Mouse (Mus musculus): ENCODE results near the gene Zfp329. TPM values are rescaled to one million over a fixed set of nuclear protein-coding genes. Genes with fewer than 3 reads are reported as not detected.
"Not testable (repeated sequence)": the region's sequence is repeated elsewhere in the genome, so short reads cannot be mapped to it uniquely, and the experiment has no call there.

The Zfp329 gene
- 1 to 10 TPM; 3.7 to 5.6 TPM for total RNA-seq (2021)
- long read RNA-seq, experiment 1, full-length matches to known transcripts = 1 of 3 reads
- long read RNA-seq, experiment 1, partial matches to known transcripts = 0 of 3 reads
- long read RNA-seq, experiment 1, other reads (novel, unspliced or antisense) = 2 of 3 reads
- long read RNA-seq, experiment 2, partial matches to known transcripts = 1 of 1 reads
- long read RNA-seq, experiment 2, other reads (novel, unspliced or antisense) = 0 of 1 reads

DNA sequence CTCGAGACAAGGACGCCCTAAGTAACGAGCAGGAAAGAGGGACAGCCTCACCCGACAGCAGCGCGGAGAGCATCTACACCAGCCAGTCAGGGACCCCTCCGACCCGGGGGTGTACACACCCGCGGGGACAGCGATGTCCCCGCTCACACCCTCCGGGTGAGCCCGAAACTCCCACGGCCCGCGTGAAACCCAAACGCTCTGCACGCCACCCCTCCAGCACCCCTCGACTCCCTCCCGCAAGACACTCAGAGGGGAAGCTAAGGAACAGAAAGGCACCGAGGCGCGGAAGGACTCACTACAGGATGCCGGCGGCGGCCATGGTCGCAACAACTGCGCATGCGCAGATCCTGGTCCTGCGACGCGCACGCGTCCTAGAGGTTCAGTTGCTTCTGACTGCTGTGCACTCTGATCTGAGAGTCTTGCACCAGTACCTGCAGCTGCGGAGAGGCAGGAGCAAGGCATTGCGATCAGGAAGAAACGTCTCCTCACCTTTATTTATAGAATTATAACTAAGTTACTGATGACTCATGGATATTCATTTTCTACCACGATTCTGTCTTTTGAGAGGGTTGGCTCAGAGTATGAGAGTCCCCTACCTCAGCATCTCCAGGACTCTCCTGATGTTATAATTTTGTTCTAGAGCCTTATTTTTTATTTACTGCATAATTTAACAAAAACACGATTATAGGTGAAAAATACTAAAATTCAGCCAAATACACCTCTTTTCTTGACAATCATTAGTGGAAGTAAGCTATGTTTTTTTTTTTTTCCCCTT lies at the start of gene Zfp329:
Zfp329 (minus strand) TSS at position 338 of the 775 bp plus-strand sequence.
- H3K27ac ChIP-seq = peak within 1 kb of the TSS; percentile 81
- intact Hi-C loops (cut with DNase I) = no loop called here
- peak within 1 kb of the TSS; percentile 91 for H3K4me3 ChIP-seq
- no peak for TF ChIP-seq CTCF (IDR thresholded peaks at IDR 0.05)
- peak; percentile 91 for DNase-seq

DNA sequence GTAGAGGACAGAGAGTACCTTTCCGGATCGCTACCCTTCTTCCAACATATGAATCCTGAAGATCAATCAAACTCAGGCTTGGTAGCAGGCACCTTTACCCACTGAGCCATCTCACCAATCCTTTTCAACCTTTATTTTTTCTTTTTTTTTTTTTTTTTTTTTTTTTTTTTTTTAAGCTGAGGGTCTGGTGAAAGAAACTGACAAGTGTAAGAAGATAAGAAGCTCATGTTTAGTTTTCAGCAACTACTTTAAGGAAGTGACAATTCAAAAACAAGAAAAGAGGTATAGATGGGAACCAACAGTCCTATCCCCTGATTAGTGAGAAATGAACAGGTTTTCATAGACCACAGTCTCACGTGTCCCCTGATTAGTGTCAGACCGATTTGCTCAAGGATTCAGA lies 17.1 kb upstream of the Zfp329 start:
- Histone ChIP-seq H3K27ac (no peak overlapping the region), H3K4me3 (peak overlapping the region; percentile 88)
- no peak for TF ChIP-seq CTCF (IDR thresholded peaks at IDR 0.05)
- intact Hi-C loops (cut with DNase I) = loop anchor here (5.0 kb wide), 2 partner anchors 47 to 358 kb away; partner anchors contain the start of genes Zfp128 and Zfp606
- no peak for DNase-seq

DNA sequence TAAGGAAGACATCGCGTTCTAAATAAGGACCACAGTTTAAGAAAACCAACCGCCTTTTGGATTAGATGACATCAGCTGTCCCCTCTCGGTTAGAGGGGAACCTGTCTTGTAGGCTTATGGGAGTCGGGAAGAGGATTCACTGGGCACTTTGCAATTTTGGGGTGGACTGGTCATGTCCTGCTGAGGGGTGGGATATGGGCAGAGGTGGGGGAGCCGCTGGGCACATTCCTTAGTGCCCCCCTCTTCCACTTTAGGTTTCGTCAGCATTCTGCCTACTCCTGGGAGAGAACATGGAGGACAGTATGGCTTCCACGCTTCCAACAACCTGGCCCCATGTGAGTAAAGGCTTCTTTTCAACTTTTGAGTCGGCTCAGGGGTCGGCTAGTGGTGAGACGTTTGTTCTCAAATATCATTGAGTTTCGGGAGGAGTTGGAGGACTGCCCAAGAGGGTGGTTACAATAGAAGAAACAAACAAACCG lies 16.6 kb upstream of the Zfp329 start:
- DNase-seq = peak; percentile 19
- Histone ChIP-seq H3K4me3 (peak overlapping the region; percentile 88), H3K27ac (peak overlapping the region; percentile 94)
- intact Hi-C loops (cut with DNase I) = loop anchor here (5.0 kb wide), 2 partner anchors 47 to 358 kb away; partner anchors contain the start of genes Zfp128 and Zfp606
- TF ChIP-seq CTCF (IDR thresholded peaks at IDR 0.05) = no peak

DNA sequence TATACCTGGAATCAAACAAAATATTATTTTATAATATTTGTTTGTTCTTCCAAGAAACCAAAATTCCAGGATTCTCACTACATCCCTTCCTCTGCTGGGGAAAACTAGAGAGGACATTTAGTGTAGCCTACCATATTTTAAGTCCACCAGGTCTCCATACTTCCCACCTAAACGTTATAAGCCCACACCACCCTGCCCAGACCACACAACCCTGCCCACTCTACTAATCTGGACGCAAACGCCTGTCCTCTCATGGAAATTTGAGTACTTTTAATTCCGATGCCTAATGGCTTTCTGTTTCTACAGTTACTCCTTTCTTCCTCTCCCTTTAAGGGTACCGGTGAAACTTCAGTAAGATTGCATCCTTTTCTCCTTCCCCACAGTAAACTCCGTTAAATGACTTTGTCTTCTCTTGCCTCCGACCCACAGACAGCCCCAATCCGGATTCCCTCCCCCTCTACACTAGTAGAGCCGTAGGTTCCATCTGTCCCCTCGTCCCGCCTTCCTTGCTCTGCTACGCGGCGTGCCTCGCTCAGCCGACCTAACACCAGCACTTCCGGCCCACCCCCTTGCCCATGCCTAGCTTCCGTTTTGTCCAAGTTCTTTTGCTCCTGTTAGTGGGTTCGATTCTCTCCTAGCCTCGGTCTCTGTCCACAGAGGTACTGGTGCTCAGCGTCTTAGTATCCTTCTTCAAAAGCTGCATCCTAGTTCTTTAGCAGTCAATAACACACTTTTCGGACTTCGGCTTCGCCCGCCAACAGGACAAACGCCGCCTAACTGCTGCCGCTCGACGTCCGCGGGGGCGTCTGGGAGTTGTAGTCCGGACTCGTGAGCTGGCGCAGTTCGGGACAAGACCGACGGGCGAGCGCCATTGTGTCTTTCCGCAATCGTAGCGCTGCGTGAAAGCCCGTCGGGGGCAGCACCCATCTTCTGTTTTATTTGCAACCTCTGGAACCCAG lies 15.8 kb upstream of the Zfp329 start, which contains the start of gene Zfp110:
Zfp110 (plus strand) TSS at position 600 of the 959 bp plus-strand sequence.
- peak; percentile 94 for DNase-seq
- Histone ChIP-seq H3K27ac (peak within 1 kb of the TSS; percentile 94), H3K4me3 (peak within 1 kb of the TSS; percentile 88)
- TF ChIP-seq CTCF (IDR thresholded peaks at IDR 0.05) = peak; percentile 29; the same call in 1 of the 2 replicates
- intact Hi-C loops (cut with DNase I) = loop anchor here (5.0 kb wide), 2 partner anchors 48 to 357 kb away; partner anchors contain the start of genes Zfp128 and Zfp606

DNA sequence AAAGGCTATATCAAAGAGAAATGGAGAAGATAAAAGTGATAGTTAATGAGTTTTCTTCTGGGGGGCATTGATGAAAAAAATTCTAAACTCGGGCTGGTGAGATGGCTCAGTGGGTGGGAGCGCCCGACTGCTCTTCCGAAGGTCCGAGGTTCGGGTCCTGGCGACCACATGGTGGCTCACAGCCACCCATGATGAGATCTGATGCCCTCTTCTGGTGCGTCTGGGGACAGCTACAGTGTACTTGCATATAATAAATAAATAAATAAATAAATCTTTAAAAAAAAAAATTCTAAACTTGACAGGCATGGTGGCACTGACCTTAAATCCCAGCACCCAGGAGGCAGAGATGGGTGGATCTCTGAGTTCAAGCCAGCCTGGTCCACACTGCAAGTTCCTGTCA lies 3.1 kb downstream of the Zfp329 start:
- Histone ChIP-seq H3K27ac (no peak overlapping the region), H3K4me3 (no peak overlapping the region)
- TF ChIP-seq CTCF (IDR thresholded peaks at IDR 0.05) = no peak
- no peak for DNase-seq
- intact Hi-C loops (cut with DNase I) = no loop called here

DNA sequence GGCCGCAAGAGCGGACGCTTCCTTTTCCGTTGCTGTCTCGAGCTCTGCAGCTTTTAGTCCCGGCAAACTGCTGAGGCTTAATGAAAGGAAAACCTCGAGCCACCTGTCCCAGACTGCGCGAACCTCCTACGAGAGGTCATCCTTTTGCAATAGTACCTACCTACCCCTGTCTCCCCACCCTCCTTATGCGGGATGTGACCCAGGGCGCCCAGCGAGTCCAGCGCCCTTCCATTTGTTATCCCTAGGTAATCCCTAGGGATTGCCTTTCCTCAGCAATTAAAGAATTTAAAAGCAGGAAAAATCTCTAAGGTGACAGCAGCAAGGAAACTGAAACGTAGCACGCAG lies 15.0 kb downstream of the Zfp329 start:
- no peak for DNase-seq
- no peak for TF ChIP-seq CTCF (IDR thresholded peaks at IDR 0.05)
- H3K4me3 ChIP-seq = peak overlapping the region; percentile 72
- intact Hi-C loops (cut with DNase I) = no loop called here
- H3K27ac ChIP-seq = peak overlapping the region; percentile 79

DNA sequence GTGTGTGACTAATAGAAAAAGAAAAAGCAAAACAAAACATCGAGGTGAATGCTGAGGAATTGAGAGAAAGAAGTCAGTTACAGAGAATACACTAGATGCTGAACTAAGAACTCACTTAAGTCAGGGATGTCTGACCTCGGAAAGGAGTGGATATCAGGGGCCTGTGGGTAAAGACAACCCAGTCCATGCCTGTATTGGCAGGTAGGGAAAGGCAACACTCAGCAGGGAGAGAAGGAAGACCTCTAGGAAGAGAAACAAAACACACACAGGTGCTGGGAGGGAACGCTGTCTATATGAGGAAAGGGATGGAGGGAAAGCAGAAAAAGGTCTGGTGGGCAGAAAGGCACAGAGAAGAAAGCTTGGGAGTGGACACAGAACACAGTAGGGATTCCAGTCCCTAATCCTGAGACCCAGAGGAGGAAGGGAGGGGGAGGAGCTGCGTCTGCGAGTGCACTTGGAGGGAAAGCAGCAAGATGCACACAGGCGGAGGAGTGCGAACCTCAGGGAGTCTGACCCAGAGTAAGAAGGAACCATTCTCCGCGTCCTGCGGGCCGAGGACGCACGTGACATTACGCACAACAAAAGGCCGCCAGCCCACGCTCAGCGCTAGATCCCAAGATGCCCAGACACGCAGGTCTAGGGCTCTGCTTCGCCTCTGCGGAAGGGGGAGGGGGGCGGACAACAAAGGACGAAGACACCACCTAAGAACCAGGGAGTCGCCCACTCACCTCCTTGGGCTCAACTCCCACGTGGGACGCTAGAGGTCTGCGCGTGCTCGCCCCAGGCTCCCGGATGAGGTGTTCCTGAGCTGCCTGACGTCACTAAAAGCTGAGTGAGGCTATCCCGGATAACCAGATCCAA lies 15.6 kb downstream of the Zfp329 start, which contains the start of gene Zscan18:
Zscan18 (minus strand) TSS at position 770 of the 861 bp plus-strand sequence.
- DNase-seq = peak; percentile 60
- Histone ChIP-seq H3K4me3 (peak within 1 kb of the TSS; percentile 72), H3K27ac (peak within 1 kb of the TSS; percentile 79)
- intact Hi-C loops (cut with DNase I) = no loop called here
- TF ChIP-seq CTCF (IDR thresholded peaks at IDR 0.05) = no peak

DNA sequence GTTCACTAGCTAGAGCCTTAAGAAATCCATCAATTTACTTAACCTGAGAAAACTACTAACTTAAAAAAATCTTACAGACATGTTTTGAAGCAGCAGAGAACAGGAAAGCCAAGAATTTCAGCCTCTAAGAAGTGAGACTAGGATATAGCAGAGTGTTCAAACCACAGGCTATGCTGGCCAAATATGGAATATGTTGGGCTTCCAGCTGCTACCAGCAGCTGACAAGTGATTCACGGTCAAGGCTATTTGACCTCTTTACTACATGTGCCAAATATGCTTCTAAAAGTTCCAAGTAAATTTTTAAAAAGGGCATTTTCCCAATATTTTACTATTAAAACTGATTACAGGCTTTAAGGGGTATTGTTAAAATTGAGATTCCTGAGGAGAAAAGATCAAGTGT lies 19.1 kb downstream of the Zfp329 start:
- peak overlapping the region; percentile 68 for H3K27ac ChIP-seq
- DNase-seq = no peak
- H3K4me3 ChIP-seq = no peak overlapping the region; the same call in 1 of the 2 replicates
- no peak for TF ChIP-seq CTCF (IDR thresholded peaks at IDR 0.05)
- intact Hi-C loops (cut with DNase I) = no loop called here

DNA sequence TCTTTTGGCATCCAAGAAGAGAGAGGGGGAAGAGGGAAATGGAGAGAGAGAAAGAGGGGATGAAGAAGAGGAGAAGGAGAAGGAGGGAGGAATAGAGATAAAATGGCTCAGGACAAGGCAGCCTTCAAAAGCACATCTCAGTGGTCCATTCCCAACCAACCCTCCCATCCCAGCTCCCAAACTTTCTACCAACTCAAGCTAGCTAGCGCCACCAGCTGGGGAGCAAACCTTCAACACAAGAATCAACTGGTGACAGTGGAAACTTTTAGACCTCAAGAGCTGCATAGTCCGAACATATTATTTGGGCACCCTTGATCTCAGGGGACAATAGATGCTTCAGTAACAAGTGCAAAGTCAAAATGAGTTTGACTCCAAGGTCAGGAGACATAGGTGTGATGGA lies 20.7 kb downstream of the Zfp329 start:
- intact Hi-C loops (cut with DNase I) = no loop called here
- Histone ChIP-seq H3K27ac (no peak overlapping the region), H3K4me3 (no peak overlapping the region)
- no peak for TF ChIP-seq CTCF (IDR thresholded peaks at IDR 0.05)
- DNase-seq = no peak

DNA sequence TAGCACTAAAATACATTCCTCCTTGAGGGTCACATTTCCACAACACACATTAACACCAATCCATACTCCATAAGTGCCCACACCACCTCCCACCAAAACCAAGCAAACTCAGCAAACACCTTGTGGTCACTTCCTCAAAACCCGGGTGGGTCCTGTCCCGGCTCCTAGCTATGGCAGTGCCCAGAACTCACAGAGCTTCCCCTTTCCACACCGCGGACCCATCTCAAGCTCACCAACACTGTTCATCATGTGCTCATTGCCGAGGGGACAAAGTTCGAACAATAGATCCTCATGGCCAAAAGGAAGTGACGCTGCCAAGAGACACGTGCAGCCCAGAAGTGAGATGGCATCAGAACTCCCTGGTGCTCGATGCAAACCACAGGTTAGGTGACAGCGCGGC lies 26.0 kb downstream of the Zfp329 start:
- intact Hi-C loops (cut with DNase I); H3K4me3 ChIP-seq; DNase-seq; H3K27ac ChIP-seq: not testable (repeated sequence)

DNA sequence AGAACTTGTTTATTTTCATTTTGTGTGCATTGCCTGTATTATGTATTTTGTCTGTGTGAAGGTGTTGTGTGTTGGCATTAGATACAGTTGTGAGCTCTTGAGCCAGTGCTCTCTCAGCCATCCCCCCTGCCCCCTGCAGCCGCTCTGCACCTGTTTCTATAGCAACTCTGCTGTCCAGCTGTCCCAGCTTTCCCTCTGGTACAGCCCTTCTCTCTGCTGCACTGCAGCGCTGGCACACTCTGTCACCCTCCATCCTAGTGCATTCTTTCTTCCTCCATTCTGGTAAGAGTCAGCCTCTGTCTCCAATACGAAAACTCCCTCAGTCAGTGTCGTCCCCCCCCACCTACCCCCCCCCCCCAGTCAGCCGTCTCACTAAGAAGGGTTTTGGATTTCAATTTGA lies 30.6 kb downstream of the Zfp329 start:
- intact Hi-C loops (cut with DNase I) = no loop called here
- H3K4me3 ChIP-seq = no peak overlapping the region
- no peak for TF ChIP-seq CTCF (IDR thresholded peaks at IDR 0.05)
- no peak for DNase-seq
- H3K27ac ChIP-seq = no peak overlapping the region

All from gastrocnemius, adult 2 months (tissue).